Mouse (Mus musculus) midbrain, embryonic 16.5 days (tissue): Measurements from ENCODE around the gene Man1a. TPM values are rescaled to one million over a fixed set of nuclear protein-coding genes. Genes with fewer than 3 reads are reported as not detected.
A peak's percentile ranks its signal among the peaks of the same experiment; 100 is the strongest.

Experiments
- ATAC-seq: fragments of 200-750 bp; cut with Nextera tagmentation; 2 replicates; pipeline ENCODE4 v1.8.0; 2017; ENCODE audit warnings: moderate TSS enrichment
- H3K27ac ChIP-seq: fragments of 300-500 bp; sonication (generic); 2 replicates; pipeline ENCODE4 v1.5.1; 2014; ENCODE audit warnings: mild to moderate bottlenecking, low read length, mixed read lengths
- H3K27me3 ChIP-seq: fragments of 300-500 bp; sonication (generic); 2 replicates; pipeline ENCODE4 v1.6.1; 2014; ENCODE audit warnings: low read depth, low read length, mixed read lengths; ENCODE audit not compliant: control insufficient read depth, insufficient read depth
- H3K36me3 ChIP-seq: fragments of 300-500 bp; sonication (generic); 2 replicates; pipeline ENCODE4 v1.6.1; 2014; ENCODE audit warnings: mild to moderate bottlenecking, low read length, moderate library complexity, mixed read lengths; ENCODE audit not compliant: control insufficient read depth, insufficient read depth
- H3K4me1 ChIP-seq: fragments of 300-500 bp; sonication (generic); 2 replicates; pipeline ENCODE4 v1.6.1; 2014; ENCODE audit warnings: mild to moderate bottlenecking, low read length, mixed read lengths; ENCODE audit not compliant: control insufficient read depth, insufficient read depth
- H3K4me2 ChIP-seq: fragments of 300-500 bp; sonication (generic); 2 replicates; pipeline ENCODE4 v1.6.1; 2014; ENCODE audit warnings: mild to moderate bottlenecking, low read length, mixed read lengths
- H3K4me3 ChIP-seq: fragments of 300-500 bp; sonication (generic); 2 replicates; pipeline ENCODE4 v1.5.1; 2014; ENCODE audit warnings: low read depth, mild to moderate bottlenecking, low read length, moderate library complexity, mixed read lengths
- H3K9ac ChIP-seq: fragments of 300-500 bp; sonication (generic); 2 replicates; pipeline ENCODE4 v1.6.1; 2014; ENCODE audit warnings: low read depth, low read length, mixed read lengths
- H3K9me3 ChIP-seq: fragments of 300-500 bp; sonication (generic); replicated peaks from 2 replicates; pipeline ENCODE4 v1.6.1; 2014; ENCODE audit warnings: mild to moderate bottlenecking, low read length, mixed read lengths; ENCODE audit not compliant: control insufficient read depth, poor library complexity, severe bottlenecking
- WGBS: fragments of 180-500 bp; shearing (Covaris S2); extraction: QIAGEN DNeasy Blood & Tissue Kit; methylation state at CpG from one replicate; pipeline ENCODE4 v1.1.7; 2014; 5-methylcytosine and 5-hydroxymethylcytosine counted together
- polyA plus RNA-seq: library from polyadenylated mRNA; unstranded; fragments of >200 nt; fragmentation: Nextera tagmentation; extraction: Ambion mirVana; gene quantifications from 2 replicates; pipeline ENCODE4 v1.2.1, GENCODE M21; 2015

Man1a gene
- polyA plus RNA-seq, 1 experiment from 2014 or later, result 4.7 TPM

- Histone ChIP-seq H3K9ac (no peak overlapping the region), H3K4me1 (peaks cover 9% of the 10 kb centered on the region), H3K36me3 (no peaks in the 10 kb centered on the region), H3K27ac (peak overlapping the region; percentile 60), H3K4me3 (no peak overlapping the region), H3K27me3 (no peaks in the 10 kb centered on the region), H3K4me2 (peak overlapping the region; percentile 36), H3K9me3 (no peaks in the 10 kb centered on the region)
- peak; percentile 80 for ATAC-seq
- 56% methylated on average over 11 of the region's 11 CpGs for whole genome bisulfite sequencing
These were observed 63.1 kb downstream of the Man1a start for GRCm38 (mm10) chr10:54013143-54013791.

- Histone ChIP-seq H3K4me1 (peaks cover 9% of the 10 kb centered on the region), H3K4me3 (no peak overlapping the region), H3K36me3 (no peaks in the 10 kb centered on the region), H3K9me3 (no peaks in the 10 kb centered on the region), H3K27ac (no peak overlapping the region), H3K9ac (no peak overlapping the region), H3K27me3 (no peaks in the 10 kb centered on the region), H3K4me2 (no peak overlapping the region)
- no peak for ATAC-seq
- 93% methylated on average over 6 of the region's 6 CpGs for WGBS
These were observed 67.3 kb downstream of the Man1a start for GRCm38 (mm10) chr10:54009154-54009553.

- ATAC-seq, result no peak
- no peaks in the 10 kb centered on the region for H3K36me3 ChIP-seq
- no peak overlapping the region for H3K9ac ChIP-seq
- no peak overlapping the region for H3K4me3 ChIP-seq
- no peaks in the 10 kb centered on the region for H3K9me3 ChIP-seq
- H3K4me1 ChIP-seq, result no peaks in the 10 kb centered on the region
- no peaks in the 10 kb centered on the region for H3K27me3 ChIP-seq
- WGBS, result 79% methylated on average over 3 of the region's 3 CpGs
- H3K27ac ChIP-seq, result no peak overlapping the region
- no peak overlapping the region for H3K4me2 ChIP-seq
These were observed 69.5 kb downstream of the Man1a start for GRCm38 (mm10) chr10:54006868-54007267.

GRCm38 (mm10) chr10:54005847-54006246 is 70.6 kb downstream of the Man1a start:
- Histone ChIP-seq H3K9me3 (no peaks in the 10 kb centered on the region), H3K4me3 (no peak overlapping the region), H3K27ac (no peak overlapping the region), H3K4me2 (no peak overlapping the region), H3K9ac (no peak overlapping the region), H3K4me1 (no peaks in the 10 kb centered on the region), H3K36me3 (no peaks in the 10 kb centered on the region), H3K27me3 (no peaks in the 10 kb centered on the region)
- WGBS, result 88% methylated on average over 2 of the region's 2 CpGs
- ATAC-seq, result no peak

GRCm38 (mm10) chr10:54002936-54003335 is 73.5 kb downstream of the Man1a start:
- Histone ChIP-seq H3K9me3 (no peaks in the 10 kb centered on the region), H3K4me1 (no peaks in the 10 kb centered on the region), H3K27ac (no peak overlapping the region), H3K27me3 (no peaks in the 10 kb centered on the region), H3K9ac (no peak overlapping the region), H3K4me2 (no peak overlapping the region), H3K4me3 (no peak overlapping the region), H3K36me3 (no peaks in the 10 kb centered on the region)
- ATAC-seq, result no peak
- WGBS, result 84% methylated on average over 2 of the region's 2 CpGs

- no peaks in the 10 kb centered on the region for H3K36me3 ChIP-seq
- H3K9me3 ChIP-seq, result no peaks in the 10 kb centered on the region
- H3K4me3 ChIP-seq, result no peak overlapping the region
- H3K27me3 ChIP-seq, result no peaks in the 10 kb centered on the region
- H3K4me2 ChIP-seq, result no peak overlapping the region
- no peak overlapping the region for H3K9ac ChIP-seq
- ATAC-seq, result no peak
- no peak overlapping the region for H3K27ac ChIP-seq
- 96% methylated on average over 13 of the region's 13 CpGs for WGBS
- H3K4me1 ChIP-seq, result no peaks in the 10 kb centered on the region
These were observed 79.1 kb downstream of the Man1a start for GRCm38 (mm10) chr10:53997301-53997700.

GRCm38 (mm10) chr10:53996216-53996615 is 80.2 kb downstream of the Man1a start:
- H3K27me3 ChIP-seq, result no peaks in the 10 kb centered on the region
- H3K4me2 ChIP-seq, result no peak overlapping the region
- no peaks in the 10 kb centered on the region for H3K4me1 ChIP-seq
- H3K9ac ChIP-seq, result no peak overlapping the region
- no peaks in the 10 kb centered on the region for H3K9me3 ChIP-seq
- ATAC-seq, result no peak
- no peaks in the 10 kb centered on the region for H3K36me3 ChIP-seq
- no peak overlapping the region for H3K4me3 ChIP-seq
- H3K27ac ChIP-seq, result no peak overlapping the region

- Histone ChIP-seq H3K9ac (no peak overlapping the region), H3K27ac (no peak overlapping the region), H3K4me3 (no peak overlapping the region), H3K9me3 (no peaks in the 10 kb centered on the region), H3K4me1 (no peaks in the 10 kb centered on the region), H3K4me2 (no peak overlapping the region), H3K36me3 (no peaks in the 10 kb centered on the region), H3K27me3 (no peaks in the 10 kb centered on the region)
- WGBS, result 96% methylated on average over 3 of the region's 3 CpGs
- ATAC-seq, result no peak
These were observed 81.8 kb downstream of the Man1a start for GRCm38 (mm10) chr10:53994591-53994990.

GRCm38 (mm10) chr10:53990434-53990833 is 86.0 kb downstream of the Man1a start:
- no peak for ATAC-seq
- Histone ChIP-seq H3K4me2 (no peak overlapping the region), H3K4me1 (no peaks in the 10 kb centered on the region), H3K9ac (no peak overlapping the region), H3K36me3 (no peaks in the 10 kb centered on the region), H3K9me3 (no peaks in the 10 kb centered on the region), H3K27me3 (no peaks in the 10 kb centered on the region), H3K4me3 (no peak overlapping the region), H3K27ac (no peak overlapping the region)
- WGBS, result 91% methylated on average over 4 of the region's 4 CpGs
